ENCODE assay signal across 17 mouse cellular contexts in the genomic region with DNA sequence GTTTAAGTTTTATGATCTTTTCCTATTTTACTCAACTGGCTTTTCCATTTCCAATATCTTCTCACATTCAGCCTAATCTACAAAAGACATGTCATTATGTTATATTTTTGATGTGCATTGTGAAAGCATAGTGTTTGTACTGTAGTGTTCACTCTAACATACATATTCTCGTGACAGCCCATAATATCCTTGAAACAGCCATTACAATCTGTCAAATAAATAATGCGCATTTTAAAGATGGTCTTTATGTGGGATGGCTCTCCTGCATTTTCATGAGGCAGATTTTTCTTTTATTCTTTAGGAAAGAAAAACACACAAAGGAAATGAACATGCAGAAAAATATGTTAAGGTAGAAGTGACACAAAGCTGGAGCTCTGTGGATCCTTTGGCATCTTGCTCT.
DNase-seq lines count a peak whose midpoint lies in the region; ATAC-seq lines count a peak whose summit lies in the region.
"Had no signal": no experiment of that assay in that cellular context is flagged by ENCODE, and none has a peak within 500 bp of the region (broad histone marks: within the 10 kb centered on the region; RNA-seq: fewer than 3 reads in every experiment).

No protein-coding gene starts in this region.

- no peak overlapping the region for H3K4me2 ChIP-seq in forebrain, embryonic 14.5 days (ENCODE audit: low read length)
- H3K4me2 ChIP-seq in forebrain, embryonic 12.5 days: no peak overlapping the region
- H3K4me2 ChIP-seq in hindbrain, embryonic 11.5 days (replicated peaks; ENCODE audit: low read depth, low read length): no peak overlapping the region
- no peak overlapping the region for H3K4me2 ChIP-seq in hindbrain, embryonic 14.5 days (replicated peaks)
- H3K4me2 ChIP-seq in midbrain, embryonic 13.5 days (replicated peaks): no peak overlapping the region
- H3K4me2 ChIP-seq in midbrain, embryonic 16.5 days (ENCODE audit: low read length): no peak overlapping the region
- H3K4me2 ChIP-seq: embryonic facial prominence, embryonic 12.5 days; heart, embryonic 13.5 days had no signal

- H3K36me3 ChIP-seq in forebrain, embryonic 14.5 days (ENCODE audit: control insufficient read depth, insufficient read depth, low read length): no peaks in the 10 kb centered on the region
- H3K36me3 ChIP-seq in forebrain, embryonic 12.5 days (replicated peaks): no peaks in the 10 kb centered on the region
- no peaks in the 10 kb centered on the region for H3K36me3 ChIP-seq in hindbrain, embryonic 11.5 days (ENCODE audit: control insufficient read depth, insufficient read depth, low read length)
- no peaks in the 10 kb centered on the region for H3K36me3 ChIP-seq in hindbrain, embryonic 14.5 days (replicated peaks; ENCODE audit: control insufficient read depth, insufficient read depth)
- H3K36me3 ChIP-seq in midbrain, embryonic 13.5 days: 0 out of 2 replicates have a peak, but pooled peaks cover 2% of the 10 kb centered on the region
- no peaks in the 10 kb centered on the region for H3K36me3 ChIP-seq in midbrain, embryonic 16.5 days (ENCODE audit: control insufficient read depth, insufficient read depth, low read length)
- H3K36me3 ChIP-seq: embryonic facial prominence, embryonic 12.5 days; heart, embryonic 13.5 days had no signal

- no peak overlapping the region for H3K27ac ChIP-seq in forebrain, embryonic 14.5 days (ENCODE audit: low read depth, low read length)
- H3K27ac ChIP-seq in forebrain, embryonic 12.5 days: no peak overlapping the region
- no peak overlapping the region for H3K27ac ChIP-seq in hindbrain, embryonic 11.5 days (ENCODE audit: low read depth, low read length)
- no peak overlapping the region for H3K27ac ChIP-seq in hindbrain, embryonic 14.5 days
- H3K27ac ChIP-seq in midbrain, embryonic 13.5 days: peak overlapping the region; percentile 51
- H3K27ac ChIP-seq in midbrain, embryonic 16.5 days (ENCODE audit: low read length): no peak overlapping the region
- H3K27ac ChIP-seq: embryonic facial prominence, embryonic 12.5 days; heart, embryonic 13.5 days; hindbrain, postnatal 0 days had no signal

- H3K9ac ChIP-seq in forebrain, embryonic 14.5 days (ENCODE audit: low read length): no peak overlapping the region
- H3K9ac ChIP-seq in forebrain, embryonic 12.5 days: no peak overlapping the region
- H3K9ac ChIP-seq in hindbrain, embryonic 11.5 days (ENCODE audit: low read depth, low read length): no peak overlapping the region
- no peak overlapping the region for H3K9ac ChIP-seq in hindbrain, embryonic 14.5 days
- no peak overlapping the region for H3K9ac ChIP-seq in midbrain, embryonic 13.5 days (replicated peaks)
- H3K9ac ChIP-seq in midbrain, embryonic 16.5 days (ENCODE audit: low read depth, low read length): no peak overlapping the region
- H3K9ac ChIP-seq: embryonic facial prominence, embryonic 12.5 days; heart, embryonic 13.5 days had no signal

- peak; percentile 75 for ATAC-seq in forebrain, embryonic 14.5 days
- ATAC-seq in forebrain, embryonic 12.5 days (ENCODE audit: low FRiP score): no peak
- peak; percentile 51; the same call in 1 of the 2 replicates for ATAC-seq in hindbrain, embryonic 11.5 days (ENCODE audit: low FRiP score)
- ATAC-seq in hindbrain, embryonic 14.5 days (ENCODE audit: low FRiP score): no peak
- peak; percentile 68 for ATAC-seq in midbrain, embryonic 13.5 days
- ATAC-seq in midbrain, embryonic 16.5 days: no peak
- ATAC-seq: hindbrain, postnatal 0 days had no signal

- WGBS in forebrain, embryonic 14.5 days: 68% methylated on average over 2 of the region's 2 CpGs
- WGBS in forebrain, embryonic 12.5 days: 69% methylated on average over 2 of the region's 2 CpGs
- WGBS in hindbrain, embryonic 11.5 days: 62% methylated on average over 2 of the region's 2 CpGs
- WGBS in hindbrain, embryonic 14.5 days: 38% methylated on average over 2 of the region's 2 CpGs
- 44% methylated on average over 2 of the region's 2 CpGs for WGBS in midbrain, embryonic 13.5 days
- 44% methylated on average over 2 of the region's 2 CpGs for WGBS in midbrain, embryonic 16.5 days

- DNase-seq in forebrain, embryonic 14.5 days (ENCODE audit: low spot score): peak; percentile 55
- DNase-seq in hindbrain, embryonic 11.5 days (ENCODE audit: low spot score): no peak
- no peak for DNase-seq in hindbrain, embryonic 14.5 days (ENCODE audit: low spot score)
- DNase-seq in urinary bladder, adult 18-20 months (ENCODE audit: low spot score in 2 of 2): no peak
- DNase-seq: adrenal gland, postnatal 10 days; cerebellum, adult 11-12 months; cerebellum, adult 9-10 months; cerebellum, postnatal 25 days; gastrocnemius, postnatal 36 days; heart, adult 11 months; heart, postnatal 36 days had no signal

- no peaks in the 10 kb centered on the region for H3K9me3 ChIP-seq in forebrain, embryonic 14.5 days (replicated peaks; ENCODE audit: control insufficient read depth, low read length)
- H3K9me3 ChIP-seq in forebrain, embryonic 12.5 days: 0 out of 2 replicates have a peak, but pooled peaks cover 7% of the 10 kb centered on the region
- H3K9me3 ChIP-seq in hindbrain, embryonic 11.5 days (ENCODE audit: control insufficient read depth, low read length): no peaks in the 10 kb centered on the region
- H3K9me3 ChIP-seq in hindbrain, embryonic 14.5 days (ENCODE audit: control insufficient read depth, low read length): no peaks in the 10 kb centered on the region
- H3K9me3 ChIP-seq in midbrain, embryonic 13.5 days: 0 out of 2 replicates have a peak, but pooled peaks cover 8% of the 10 kb centered on the region
- H3K9me3 ChIP-seq in midbrain, embryonic 16.5 days (replicated peaks; ENCODE audit: control insufficient read depth, low read length, poor library complexity, severe bottlenecking): peaks cover 5% of the 10 kb centered on the region; the same call in 1 of the 2 replicates
- H3K9me3 ChIP-seq: embryonic facial prominence, embryonic 12.5 days had no signal

- H3K4me1 ChIP-seq in forebrain, embryonic 14.5 days (ENCODE audit: control insufficient read depth, insufficient read depth, low read length): no peaks in the 10 kb centered on the region
- H3K4me1 ChIP-seq in forebrain, embryonic 12.5 days: no peaks in the 10 kb centered on the region
- H3K4me1 ChIP-seq in hindbrain, embryonic 11.5 days (replicated peaks; ENCODE audit: control insufficient read depth, insufficient read depth, low read length): no peaks in the 10 kb centered on the region
- H3K4me1 ChIP-seq in hindbrain, embryonic 14.5 days (replicated peaks; ENCODE audit: control insufficient read depth, insufficient read depth, low read length): no peaks in the 10 kb centered on the region
- H3K4me1 ChIP-seq in midbrain, embryonic 13.5 days (replicated peaks): no peaks in the 10 kb centered on the region; the same call in 1 of the 2 replicates
- no peaks in the 10 kb centered on the region for H3K4me1 ChIP-seq in midbrain, embryonic 16.5 days (ENCODE audit: control insufficient read depth, insufficient read depth, low read length)
- H3K4me1 ChIP-seq: embryonic facial prominence, embryonic 12.5 days; heart, embryonic 13.5 days had no signal

- no peak overlapping the region for H3K4me3 ChIP-seq in forebrain, embryonic 14.5 days (ENCODE audit: low read depth, low read length)
- H3K4me3 ChIP-seq in forebrain, embryonic 12.5 days (replicated peaks): no peak overlapping the region
- H3K4me3 ChIP-seq in hindbrain, embryonic 11.5 days (ENCODE audit: low read depth, low read length): no peak overlapping the region
- no peak overlapping the region for H3K4me3 ChIP-seq in hindbrain, embryonic 14.5 days (replicated peaks; ENCODE audit: low read length)
- no peak overlapping the region for H3K4me3 ChIP-seq in midbrain, embryonic 13.5 days (replicated peaks)
- no peak overlapping the region for H3K4me3 ChIP-seq in midbrain, embryonic 16.5 days (ENCODE audit: low read depth, low read length)
- H3K4me3 ChIP-seq: embryonic facial prominence, embryonic 12.5 days; heart, embryonic 13.5 days had no signal

- no peaks in the 10 kb centered on the region for H3K27me3 ChIP-seq in forebrain, embryonic 14.5 days (replicated peaks; ENCODE audit: control insufficient read depth, insufficient read depth, low read length)
- no peaks in the 10 kb centered on the region for H3K27me3 ChIP-seq in forebrain, embryonic 12.5 days
- H3K27me3 ChIP-seq in hindbrain, embryonic 11.5 days (ENCODE audit: control insufficient read depth, insufficient read depth, low read length): no peaks in the 10 kb centered on the region
- no peaks in the 10 kb centered on the region for H3K27me3 ChIP-seq in hindbrain, embryonic 14.5 days (ENCODE audit: control insufficient read depth, insufficient read depth, low read length)
- H3K27me3 ChIP-seq in midbrain, embryonic 13.5 days: no peaks in the 10 kb centered on the region
- H3K27me3 ChIP-seq in midbrain, embryonic 16.5 days (ENCODE audit: control insufficient read depth, insufficient read depth, low read depth, low read length): no peaks in the 10 kb centered on the region
- H3K27me3 ChIP-seq: embryonic facial prominence, embryonic 12.5 days; heart, embryonic 13.5 days had no signal

Comparison
In these comparisons a context has a peak if more than half of its experiments do, and no peak if none do; other contexts are left out.
1. ATAC-seq: peak in forebrain, embryonic 14.5 days (single experiment), hindbrain, embryonic 11.5 days (single experiment) and midbrain, embryonic 13.5 days (single experiment); none in forebrain, embryonic 12.5 days (single experiment), hindbrain, embryonic 14.5 days (single experiment) and midbrain, embryonic 16.5 days (single experiment).